Mouse (Mus musculus) regulatory T cell (primary cell): ENCODE results near the gene Wbp2.

Source experiments
- in situ Hi-C: fragments of 300-600 bp; cut with MboI, MseI; formaldehyde crosslinking; loops from one replicate; pipeline ENCODE4 v1.15.1; 2025; ENCODE audit warnings: high pct_unique_total_duplicates

The Wbp2 gene

GRCm38 (mm10) chr11:116091591-116091990, 4.8 kb upstream of the Wbp2 start:
- in situ Hi-C loops, result loop anchor here (5.0 kb wide), 1 partner anchor 41 kb away; the partner anchor contains the start of gene Trim65

GRCm38 (mm10) chr11:116089545-116089944, 2.8 kb upstream of the Wbp2 start:
- in situ Hi-C loops, result no loop called here

- in situ Hi-C loops, result no loop called here
Measured at GRCm38 (mm10) chr11:116088741-116089394, 2.1 kb upstream of the Wbp2 start.

- in situ Hi-C loops, result no loop called here
Measured at GRCm38 (mm10) chr11:116088188-116088587, 1.4 kb upstream of the Wbp2 start.

- in situ Hi-C loops, result no loop called here
Measured at GRCm38 (mm10) chr11:116087194-116088130, 667 bp upstream of the Wbp2 start.

- in situ Hi-C loops, result no loop called here
Measured at GRCm38 (mm10) chr11:116084166-116084565, 2.6 kb downstream of the Wbp2 start.

GRCm38 (mm10) chr11:116083096-116083672, 3.6 kb downstream of the Wbp2 start:
- in situ Hi-C loops, result no loop called here

GRCm38 (mm10) chr11:116081081-116081480, 5.7 kb downstream of the Wbp2 start:
- in situ Hi-C loops, result no loop called here

- in situ Hi-C loops, result no loop called here
Measured at GRCm38 (mm10) chr11:116079511-116079910, 7.3 kb downstream of the Wbp2 start.

GRCm38 (mm10) chr11:116078676-116079320, 8.0 kb downstream of the Wbp2 start:
- in situ Hi-C loops, result no loop called here

- in situ Hi-C loops, result no loop called here
Measured at GRCm38 (mm10) chr11:116078221-116078620, 8.6 kb downstream of the Wbp2 start.

GRCm38 (mm10) chr11:116077446-116078204, 9.2 kb downstream of the Wbp2 start, which contains the start of gene Unc13d:
TSS of gene Unc13d (minus strand) at chr11:116077961.
- in situ Hi-C loops, result no loop called here

- in situ Hi-C loops, result no loop called here
Measured at GRCm38 (mm10) chr11:116076836-116077235, 10.0 kb downstream of the Wbp2 start.

GRCm38 (mm10) chr11:116076266-116076540, 10.6 kb downstream of the Wbp2 start:
- in situ Hi-C loops, result no loop called here

GRCm38 (mm10) chr11:116075539-116076265, 11.1 kb downstream of the Wbp2 start:
- in situ Hi-C loops, result no loop called here

GRCm38 (mm10) chr11:116074436-116074991, 12.3 kb downstream of the Wbp2 start:
- in situ Hi-C loops, result no loop called here

- in situ Hi-C loops, result no loop called here
Measured at GRCm38 (mm10) chr11:116072608-116073007, 14.2 kb downstream of the Wbp2 start.

GRCm38 (mm10) chr11:116071510-116071909, 15.3 kb downstream of the Wbp2 start:
- in situ Hi-C loops, result no loop called here

GRCm38 (mm10) chr11:116065345-116065744, 21.4 kb downstream of the Wbp2 start:
- in situ Hi-C loops, result no loop called here

- in situ Hi-C loops, result no loop called here
Measured at GRCm38 (mm10) chr11:116064187-116064867, 22.5 kb downstream of the Wbp2 start.
